9 mouse cellular contexts compared by ENCODE assay signal in the genomic region with DNA sequence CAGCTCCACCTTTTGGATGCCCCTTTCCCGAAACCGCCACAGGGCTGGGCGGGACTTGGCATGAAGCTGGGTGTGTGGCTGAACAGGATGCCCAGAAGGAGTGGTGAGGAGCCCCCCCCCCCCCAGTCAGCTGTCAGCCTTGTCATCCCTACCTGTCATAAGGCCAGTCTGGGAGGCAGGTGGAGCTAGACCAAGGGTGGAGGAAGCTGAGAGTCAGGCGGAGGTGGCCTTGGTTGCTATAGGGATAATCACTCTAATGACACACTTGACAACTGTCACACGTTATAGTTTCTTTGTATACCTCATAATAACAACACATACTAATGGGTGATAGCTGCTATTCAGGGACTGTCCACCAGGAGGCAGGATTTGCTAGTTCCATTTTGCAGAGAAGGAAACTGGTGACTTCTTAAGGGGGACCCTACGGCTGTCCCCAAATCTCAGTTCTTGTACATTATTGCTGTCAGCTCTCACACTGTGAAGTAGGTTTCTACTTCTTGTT. TPM values are rescaled to one million over a fixed set of nuclear protein-coding genes. Genes with fewer than 3 reads are reported as not detected.
DNase-seq lines count a peak whose midpoint lies in the region; ATAC-seq and TF ChIP-seq lines count a peak whose summit lies in the region.
"Had no signal": no experiment of that assay in that cellular context is flagged by ENCODE, and none has a peak within 500 bp of the region (broad histone marks: within the 10 kb centered on the region; RNA-seq: fewer than 3 reads in every experiment).

No protein-coding gene starts in this region.

- no peak overlapping the region for H3K9ac ChIP-seq in kidney, embryonic 14.5 days (ENCODE audit: low read depth, low read length)
- no peak overlapping the region for H3K9ac ChIP-seq in stomach, postnatal 0 days (ENCODE audit: low read length)

- H3K4me1 ChIP-seq in kidney, embryonic 14.5 days (ENCODE audit: control insufficient read depth, insufficient read depth, low read length) = peaks cover 21% of the 10 kb centered on the region
- H3K4me1 ChIP-seq in stomach, postnatal 0 days (replicated peaks; ENCODE audit: control insufficient read depth, insufficient read depth) = peaks cover 3% of the 10 kb centered on the region; the same call in 1 of the 2 replicates

- TF ChIP-seq CTCF in stomach, postnatal 0 days (IDR thresholded peaks at IDR 0.05; ENCODE audit: low read depth) = peak; percentile 80

- peak; percentile 24 to 41 for DNase-seq in frontal cortex, postnatal 25 days (ENCODE audit: low spot score in 2 of 2)
- DNase-seq in frontal cortex, postnatal 10 days (ENCODE audit: low spot score in 2 of 2) = no peak
- DNase-seq in B cell, adult 2 months = peak; percentile 85 to 88
- peak; percentile 62 for DNase-seq in brain, adult 2 months (ENCODE audit: low read depth, low spot score)
- peak; percentile 71 for DNase-seq in lung, postnatal 10 days
- DNase-seq in stomach, postnatal 0 days (ENCODE audit: low spot score) = peak; percentile 79

- no peaks in the 10 kb centered on the region for H3K27me3 ChIP-seq in kidney, embryonic 14.5 days (ENCODE audit: control insufficient read depth, insufficient read depth, low read length)
- H3K27me3 ChIP-seq in stomach, postnatal 0 days (ENCODE audit: control insufficient read depth, insufficient read depth, low read length) = no peaks in the 10 kb centered on the region

- no peaks in the 10 kb centered on the region for H3K9me3 ChIP-seq in kidney, embryonic 14.5 days (ENCODE audit: control insufficient read depth, low read length)
- H3K9me3 ChIP-seq in stomach, postnatal 0 days (ENCODE audit: control insufficient read depth, low read length) = no peaks in the 10 kb centered on the region

- whole genome bisulfite sequencing in kidney, embryonic 14.5 days = 37% methylated on average over 6 of the region's 6 CpGs
- WGBS in stomach, postnatal 0 days = 22% methylated on average over 6 of the region's 6 CpGs

- TF ChIP-seq EP300 in stomach, postnatal 0 days (optimal IDR thresholded peaks at IDR 0.05) = no peak

- H3K27ac ChIP-seq in kidney, embryonic 14.5 days (ENCODE audit: low read depth, low read length) = peak overlapping the region; percentile 57
- peak overlapping the region; percentile 89 for H3K27ac ChIP-seq in stomach, postnatal 0 days (replicated peaks)

- no peak overlapping the region for H3K4me3 ChIP-seq in kidney, embryonic 14.5 days (ENCODE audit: low read length)
- H3K4me3 ChIP-seq in stomach, postnatal 0 days (ENCODE audit: low read depth, low read length) = no peak overlapping the region

- ATAC-seq in erythroblast, adult 5-6 weeks (replicated peaks; ENCODE audit: low FRiP score, poor library complexity, severe bottlenecking) = peak; percentile 56
- no peak for ATAC-seq in kidney, embryonic 14.5 days (ENCODE audit: low FRiP score, low TSS enrichment)
- peak; percentile 78 for ATAC-seq in stomach, postnatal 0 days (ENCODE audit: low FRiP score, low TSS enrichment)

- H3K4me2 ChIP-seq in kidney, embryonic 14.5 days (replicated peaks; ENCODE audit: low read depth, low read length) = no peak overlapping the region
- peak overlapping the region; percentile 96 for H3K4me2 ChIP-seq in stomach, postnatal 0 days (replicated peaks; ENCODE audit: low read depth)

- no peaks in the 10 kb centered on the region for H3K36me3 ChIP-seq in kidney, embryonic 14.5 days (ENCODE audit: control insufficient read depth, insufficient read depth, low read length)
- H3K36me3 ChIP-seq in stomach, postnatal 0 days (ENCODE audit: control insufficient read depth, insufficient read depth, low read length) = no peaks in the 10 kb centered on the region

RNA-seq across cellular contexts. Expression of a gene that starts 1.9 kb away (rescaled TPM):
- total RNA-seq in erythroblast, adult 5-6 weeks (2015; ENCODE audit: low replicate concordance) = not detected in 2 replicates
- not detected in 2 replicates for total RNA-seq in erythroblast, adult 5-6 weeks (2017; ENCODE audit: low replicate concordance)
- polyA plus RNA-seq in kidney, embryonic 14.5 days (2014; fragmentation: Nextera tagmentation; extraction: Ambion mirVana) = 40.7 and 43.4 TPM in 2 replicates
- 45.5 and 48.0 TPM in 2 replicates for polyA plus RNA-seq in stomach, postnatal 0 days (2015; fragmentation: Nextera tagmentation; extraction: Ambion mirVana)

RNA-seq across cellular contexts. Expression of a gene that starts 36.1 kb away (rescaled TPM):
- not detected in 2 replicates for total RNA-seq in erythroblast, adult 5-6 weeks (2015; ENCODE audit: low replicate concordance)
- total RNA-seq in erythroblast, adult 5-6 weeks (2017; ENCODE audit: low replicate concordance) = not detected in 2 replicates
- 2.2 and 2.4 TPM in 2 replicates for polyA plus RNA-seq in kidney, embryonic 14.5 days (2014; fragmentation: Nextera tagmentation; extraction: Ambion mirVana)
- 1.9 and 2.5 TPM in 2 replicates for polyA plus RNA-seq in stomach, postnatal 0 days (2015; fragmentation: Nextera tagmentation; extraction: Ambion mirVana)

RNA-seq across cellular contexts. Expression of a gene that starts 43.1 kb away (rescaled TPM):
- 56.6 and 57.5 TPM in 2 replicates for total RNA-seq in erythroblast, adult 5-6 weeks (2015; ENCODE audit: low replicate concordance)
- 71.1 and 123 TPM in 2 replicates for total RNA-seq in erythroblast, adult 5-6 weeks (2017; ENCODE audit: low replicate concordance)
- polyA plus RNA-seq in kidney, embryonic 14.5 days (2014; fragmentation: Nextera tagmentation; extraction: Ambion mirVana) = 43.4 and 69.6 TPM in 2 replicates
- 12.9 and 15.0 TPM in 2 replicates for polyA plus RNA-seq in stomach, postnatal 0 days (2015; fragmentation: Nextera tagmentation; extraction: Ambion mirVana)

RNA-seq across cellular contexts. Expression of a gene that starts 57.2 kb away (rescaled TPM):
- not detected in 2 replicates for total RNA-seq in erythroblast, adult 5-6 weeks (2015; ENCODE audit: low replicate concordance)
- total RNA-seq in erythroblast, adult 5-6 weeks (2017; ENCODE audit: low replicate concordance) = 0.94 TPM in 1 of 2 replicates, not detected in the other
- polyA plus RNA-seq in kidney, embryonic 14.5 days (2014; fragmentation: Nextera tagmentation; extraction: Ambion mirVana) = not detected in 2 replicates
- 0.74 and 1.5 TPM in 2 replicates for polyA plus RNA-seq in stomach, postnatal 0 days (2015; fragmentation: Nextera tagmentation; extraction: Ambion mirVana)
- polyA plus RNA-seq: lung, embryonic 16.5 days had no signal

Comparison
In these comparisons a context has a peak if more than half of its experiments do, and no peak if none do; other contexts are left out.
1. DNase-seq: peak in frontal cortex, postnatal 25 days (2 of 2), B cell, adult 2 months (2 of 2), brain, adult 2 months (single experiment), lung, postnatal 10 days (single experiment) and stomach, postnatal 0 days (single experiment); none in frontal cortex, postnatal 10 days (0 of 2).